Mouse (Mus musculus): Measurements from ENCODE around the gene Abhd14a. TPM values are rescaled to one million over a fixed set of nuclear protein-coding genes. Genes with fewer than 3 reads are reported as not detected.
"Not testable (repeated sequence)": the region's sequence is repeated elsewhere in the genome, so short reads cannot be mapped to it uniquely, and the experiment has no call there.

Gene Abhd14a
- polyA plus RNA-seq (2016; fragmentation: Nextera tagmentation; extraction: Ambion mirVana) = 45.0 and 46.9 TPM in 2 replicates

DNA sequence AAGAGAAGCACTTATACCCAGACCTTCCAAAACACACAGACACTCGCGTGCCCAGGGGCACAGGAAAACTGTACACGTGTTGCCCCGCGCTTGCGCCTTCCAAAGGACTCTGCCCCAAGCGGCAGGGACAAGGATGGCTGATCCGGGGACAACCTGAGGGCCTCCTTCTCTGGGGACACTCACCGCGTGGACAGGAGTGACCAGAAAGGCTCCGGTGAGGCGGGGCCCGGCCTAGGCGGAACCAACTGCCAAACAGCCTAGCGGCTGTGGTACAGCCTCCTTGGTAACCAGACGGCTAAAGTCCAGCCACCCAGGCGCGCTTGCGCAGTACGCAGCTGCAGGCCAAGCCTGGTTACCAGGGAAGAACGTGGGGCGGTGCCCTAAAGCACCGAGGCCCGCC is at the start of gene Abhd14a, which contains the start of gene Abhd14b:
Gene Abhd14a (minus strand): TSS at position 331 of the 400 bp plus-strand sequence.
Gene Abhd14b (plus strand): TSS at position 112 of the 400 bp plus-strand sequence.
- peak; percentile 94 for DNase-seq (ENCODE audit: low spot score)
- Histone ChIP-seq H3K27ac (peak within 1 kb of the TSS; percentile 81), H3K36me3 (0 out of 2 replicates have a peak, but pooled peaks cover 3% of the 10 kb centered on the region), H3K9me3 (replicated peaks) (no peaks in the 10 kb centered on the region), H3K4me3 (peak within 1 kb of the TSS; percentile 54), H3K27me3 (ENCODE audit: low read depth, poor library complexity, severe bottlenecking) (no peaks in the 10 kb centered on the region), H3K4me1 (peaks cover 69% of the 10 kb centered on the region)
- WGBS = under 1% methylated on average over 24 of the region's 24 CpGs

- peaks cover 40% of the 10 kb centered on the region for H3K36me3 ChIP-seq
- not testable (repeated sequence) for H3K4me1 ChIP-seq; DNase-seq (ENCODE audit: low spot score); H3K9me3 ChIP-seq (replicated peaks); H3K27me3 ChIP-seq (ENCODE audit: low read depth, poor library complexity, severe bottlenecking); H3K4me3 ChIP-seq; H3K27ac ChIP-seq
- WGBS = 90% methylated on average over 6 of the region's 6 CpGs
These were observed 40.1 kb upstream of the Abhd14a start for GRCm38 (mm10) chr9:106487602-106488001.

- Histone ChIP-seq H3K9me3 (replicated peaks) (no peaks in the 10 kb centered on the region), H3K4me3 (no peak overlapping the region), H3K27ac (no peak overlapping the region), H3K4me1 (no peaks in the 10 kb centered on the region), H3K27me3 (ENCODE audit: low read depth, poor library complexity, severe bottlenecking) (no peaks in the 10 kb centered on the region), H3K36me3 (peaks cover 63% of the 10 kb centered on the region)
- WGBS = 92% methylated on average over 10 of the region's 10 CpGs
- DNase-seq (ENCODE audit: low spot score) = no peak
These were observed 37.6 kb upstream of the Abhd14a start for GRCm38 (mm10) chr9:106485076-106485475.

DNA sequence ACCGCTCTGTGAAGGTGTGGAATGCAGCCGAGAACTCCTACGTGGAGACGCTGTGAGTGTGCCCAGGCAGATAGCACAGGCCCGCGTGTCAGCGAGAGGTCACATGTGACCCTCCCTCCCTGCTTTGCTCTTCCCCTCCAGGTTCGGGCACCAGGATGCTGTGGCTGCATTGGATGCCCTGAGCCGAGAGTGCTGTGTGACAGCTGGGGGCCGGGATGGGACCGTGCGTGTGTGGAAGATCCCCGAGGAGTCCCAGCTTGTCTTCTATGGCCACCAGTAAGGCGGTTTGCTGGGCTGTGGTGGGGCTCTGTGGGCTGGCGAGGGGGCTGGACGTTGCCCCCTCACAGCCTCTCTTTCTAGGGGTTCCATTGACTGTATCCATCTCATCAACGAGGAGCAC is 36.1 kb upstream of the Abhd14a start:
- WGBS = 93% methylated on average over 17 of the region's 17 CpGs
- no peak for DNase-seq (ENCODE audit: low spot score)
- Histone ChIP-seq H3K9me3 (replicated peaks) (no peaks in the 10 kb centered on the region), H3K27me3 (ENCODE audit: low read depth, poor library complexity, severe bottlenecking) (no peaks in the 10 kb centered on the region), H3K4me1 (no peaks in the 10 kb centered on the region), H3K4me3 (no peak overlapping the region), H3K36me3 (peaks cover 74% of the 10 kb centered on the region), H3K27ac (no peak overlapping the region)

DNA sequence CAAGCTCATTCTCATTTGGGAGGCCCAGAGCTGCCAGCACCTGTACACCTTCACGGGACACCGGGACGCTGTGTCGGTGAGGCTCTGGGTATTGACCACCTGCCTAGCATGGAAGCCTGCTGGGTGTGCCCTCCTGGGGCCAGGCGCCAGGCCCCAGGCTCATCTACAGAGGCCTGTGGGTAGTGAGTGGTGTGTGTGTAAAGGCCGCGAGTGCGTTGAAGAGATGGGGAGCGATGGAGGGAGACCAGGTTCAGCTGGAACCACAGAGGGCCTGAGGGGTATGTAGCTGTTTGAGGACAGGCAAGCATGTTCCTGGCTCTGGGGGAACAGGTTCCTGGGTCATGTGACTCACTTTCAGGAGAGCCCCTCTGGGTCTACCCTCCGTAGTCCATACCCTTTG is 35.7 kb upstream of the Abhd14a start:
- Histone ChIP-seq H3K27ac (no peak overlapping the region), H3K9me3 (replicated peaks) (no peaks in the 10 kb centered on the region), H3K27me3 (ENCODE audit: low read depth, poor library complexity, severe bottlenecking) (no peaks in the 10 kb centered on the region), H3K4me1 (peaks cover 3% of the 10 kb centered on the region), H3K4me3 (no peak overlapping the region), H3K36me3 (peaks cover 74% of the 10 kb centered on the region)
- 92% methylated on average over 10 of the region's 10 CpGs for WGBS
- DNase-seq (ENCODE audit: low spot score) = no peak

GRCm38 (mm10) chr9:106482578-106483115 is 35.2 kb upstream of the Abhd14a start:
- no peaks in the 10 kb centered on the region for H3K9me3 ChIP-seq (replicated peaks)
- H3K36me3 ChIP-seq = peaks cover 74% of the 10 kb centered on the region
- no peaks in the 10 kb centered on the region for H3K27me3 ChIP-seq (ENCODE audit: low read depth, poor library complexity, severe bottlenecking)
- no peak for DNase-seq (ENCODE audit: low spot score)
- H3K27ac ChIP-seq = no peak overlapping the region
- H3K4me3 ChIP-seq = no peak overlapping the region
- H3K4me1 ChIP-seq = peaks cover 8% of the 10 kb centered on the region
- 89% methylated on average over 17 of the region's 17 CpGs for WGBS

- H3K4me1 ChIP-seq = peaks cover 10% of the 10 kb centered on the region
- H3K27ac ChIP-seq = no peak overlapping the region
- H3K36me3 ChIP-seq = peaks cover 74% of the 10 kb centered on the region
- no peaks in the 10 kb centered on the region for H3K9me3 ChIP-seq (replicated peaks)
- DNase-seq (ENCODE audit: low spot score) = no peak
- H3K4me3 ChIP-seq = no peak overlapping the region
- no peaks in the 10 kb centered on the region for H3K27me3 ChIP-seq (ENCODE audit: low read depth, poor library complexity, severe bottlenecking)
- WGBS = 91% methylated on average over 13 of the region's 13 CpGs
These were observed 34.2 kb upstream of the Abhd14a start for GRCm38 (mm10) chr9:106481676-106482075.

GRCm38 (mm10) chr9:106481075-106481474 is 33.6 kb upstream of the Abhd14a start:
- Histone ChIP-seq H3K36me3 (peaks cover 69% of the 10 kb centered on the region), H3K9me3 (replicated peaks) (no peaks in the 10 kb centered on the region), H3K27ac (no peak overlapping the region), H3K4me3 (no peak overlapping the region), H3K4me1 (peaks cover 16% of the 10 kb centered on the region), H3K27me3 (ENCODE audit: low read depth, poor library complexity, severe bottlenecking) (no peaks in the 10 kb centered on the region)
- DNase-seq (ENCODE audit: low spot score) = no peak
- WGBS = 97% methylated on average over 15 of the region's 15 CpGs

- no peaks in the 10 kb centered on the region for H3K27me3 ChIP-seq (ENCODE audit: low read depth, poor library complexity, severe bottlenecking)
- peaks cover 64% of the 10 kb centered on the region for H3K36me3 ChIP-seq
- H3K4me3 ChIP-seq = no peak overlapping the region
- DNase-seq (ENCODE audit: low spot score) = no peak
- H3K9me3 ChIP-seq (replicated peaks) = no peaks in the 10 kb centered on the region
- WGBS = 92% methylated on average over 7 of the region's 7 CpGs
- no peak overlapping the region for H3K27ac ChIP-seq
- H3K4me1 ChIP-seq = peaks cover 21% of the 10 kb centered on the region
These were observed 33.1 kb upstream of the Abhd14a start for GRCm38 (mm10) chr9:106480541-106480940.

DNA sequence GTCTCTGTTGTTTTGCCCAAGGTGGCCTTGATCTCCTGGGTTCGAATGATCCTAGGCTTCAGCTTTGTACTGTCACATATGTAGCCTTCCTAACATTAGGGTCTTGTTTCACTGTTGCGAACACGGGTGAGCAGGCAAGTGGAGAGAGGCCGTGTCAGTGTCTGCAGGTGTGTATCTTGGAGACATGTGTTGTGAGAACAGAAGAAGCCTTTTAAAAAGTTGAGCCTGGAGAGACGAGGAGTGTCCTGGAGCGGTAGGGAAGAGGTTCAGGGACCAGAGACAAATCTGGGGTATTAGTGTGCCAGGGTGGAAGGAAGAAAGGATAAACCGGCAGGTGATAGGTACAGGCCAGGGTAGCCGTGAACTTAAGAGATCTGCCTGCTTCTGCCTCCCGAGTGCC is 30.6 kb upstream of the Abhd14a start:
- no peak for DNase-seq (ENCODE audit: low spot score)
- no peaks in the 10 kb centered on the region for H3K9me3 ChIP-seq (replicated peaks)
- H3K36me3 ChIP-seq = peaks cover 39% of the 10 kb centered on the region
- no peaks in the 10 kb centered on the region for H3K27me3 ChIP-seq (ENCODE audit: low read depth, poor library complexity, severe bottlenecking)
- 0 out of 2 replicates have a peak overlapping the region, but pooled peaks have one; percentile 69 for H3K27ac ChIP-seq
- H3K4me3 ChIP-seq = peak overlapping the region; percentile 71
- 85% methylated on average over 9 of the region's 9 CpGs for WGBS
- H3K4me1 ChIP-seq = peaks cover 44% of the 10 kb centered on the region

DNA sequence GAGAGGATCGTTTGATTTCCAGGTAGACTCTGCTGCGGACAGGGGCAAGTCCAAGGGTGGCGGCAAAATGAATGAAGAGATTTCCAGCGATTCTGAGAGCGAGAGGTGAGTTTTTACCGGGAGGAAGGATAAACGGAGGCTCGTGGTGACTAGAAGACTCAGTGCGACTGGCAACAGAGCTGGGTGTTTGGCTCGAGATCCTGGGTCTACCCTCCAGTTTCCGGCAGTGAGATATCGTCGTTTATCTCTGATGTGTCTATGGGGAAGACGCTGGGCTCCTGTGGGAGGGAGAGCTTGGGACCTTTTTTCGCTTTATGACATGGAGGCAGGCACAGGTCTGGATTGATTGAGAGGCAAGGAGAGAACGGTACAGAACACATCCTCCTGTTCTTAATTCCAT is 30.2 kb upstream of the Abhd14a start:
- H3K4me1 ChIP-seq = peaks cover 44% of the 10 kb centered on the region
- 5% methylated on average over 16 of the region's 16 CpGs for WGBS

DNA sequence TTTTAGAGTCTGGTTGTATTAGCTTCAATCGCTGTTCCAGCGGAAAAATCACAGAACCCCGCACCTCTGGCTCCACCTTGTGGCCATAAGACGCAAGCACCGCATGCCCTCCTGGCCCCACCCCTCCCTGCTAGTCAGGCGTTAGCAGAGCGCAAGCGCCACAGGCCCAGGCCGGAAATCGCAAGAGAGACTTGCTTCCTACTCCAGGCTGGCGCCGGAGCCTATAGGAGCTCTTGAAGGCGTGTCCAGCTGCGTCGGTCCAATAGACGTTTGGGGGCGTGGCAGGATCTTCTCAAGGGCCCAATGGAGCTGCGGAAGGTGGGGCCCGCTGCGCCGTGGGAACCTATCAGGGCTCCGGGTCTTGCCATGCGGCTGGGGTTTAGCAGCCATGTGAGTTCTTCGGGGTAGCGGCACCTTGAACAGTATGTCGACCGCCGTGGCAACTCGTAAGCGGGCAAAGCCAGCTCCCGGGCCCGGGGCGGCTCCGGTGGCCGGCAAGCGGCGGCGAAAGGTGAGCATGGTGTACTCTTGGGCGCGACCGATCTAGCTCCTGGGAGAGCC is 29.5 kb upstream of the Abhd14a start, which contains the start of gene Parp3:
Gene Parp3 (minus strand): TSS at position 26 of the 561 bp plus-strand sequence.
- H3K36me3 ChIP-seq = peaks cover 31% of the 10 kb centered on the region

More for the DNA sequence above, 30.2 kb upstream of the Abhd14a start:
- Histone ChIP-seq H3K36me3 (peaks cover 35% of the 10 kb centered on the region), H3K4me3 (peak overlapping the region; percentile 71), H3K27ac (peak overlapping the region; percentile 69), H3K27me3 (ENCODE audit: low read depth, poor library complexity, severe bottlenecking) (no peaks in the 10 kb centered on the region), H3K9me3 (replicated peaks) (no peaks in the 10 kb centered on the region)
- DNase-seq (ENCODE audit: low spot score) = no peak

More for the DNA sequence above, 29.5 kb upstream of the Abhd14a start, which contains the start of gene Parp3:
- under 1% methylated on average over 41 of the region's 41 CpGs for WGBS
- Histone ChIP-seq H3K4me3 (peak within 1 kb of the TSS; percentile 71), H3K4me1 (peaks cover 50% of the 10 kb centered on the region), H3K27me3 (ENCODE audit: low read depth, poor library complexity, severe bottlenecking) (no peaks in the 10 kb centered on the region), H3K27ac (peak within 1 kb of the TSS; percentile 69), H3K9me3 (replicated peaks) (no peaks in the 10 kb centered on the region)
- peak; percentile 97 for DNase-seq (ENCODE audit: low spot score)
